Mouse (Mus musculus) liver, embryonic 11.5 days (tissue): Measurements from ENCODE around the gene Fam81a. TPM values are rescaled to one million over a fixed set of nuclear protein-coding genes. Genes with fewer than 3 reads are reported as not detected.

Experiments used
- ATAC-seq: fragments of 200-750 bp; cut with Nextera tagmentation; replicated peaks from 2 replicates; pipeline ENCODE4 v1.8.0; 2017; ENCODE audit warnings: moderate number of reproducible peaks, mild to moderate bottlenecking, moderate TSS enrichment, moderate library complexity; ENCODE audit not compliant: low FRiP score
- DNase-seq: peaks from one replicate; pipeline ENCODE4 v3.0.0-alpha.2; 2017; ENCODE audit warnings: low spot score
- H3K27ac ChIP-seq: fragments of 300-500 bp; sonication (generic); 2 replicates; pipeline ENCODE4 v1.5.1; 2014; ENCODE audit warnings: mild to moderate bottlenecking, low read depth, low read length, control low read depth
- H3K27me3 ChIP-seq: fragments of 300-500 bp; sonication (generic); replicated peaks from 2 replicates; pipeline ENCODE4 v1.6.1; 2014; ENCODE audit warnings: low read length, mixed read lengths; ENCODE audit not compliant: control insufficient read depth, insufficient read depth
- H3K36me3 ChIP-seq: fragments of 300-500 bp; sonication (generic); 2 replicates; pipeline ENCODE4 v1.6.1; 2014; ENCODE audit warnings: mild to moderate bottlenecking, low read length, moderate library complexity, mixed read lengths; ENCODE audit not compliant: control insufficient read depth, insufficient read depth
- H3K4me1 ChIP-seq: fragments of 300-500 bp; sonication (generic); replicated peaks from 2 replicates; pipeline ENCODE4 v1.6.1; 2014; ENCODE audit warnings: low read length, mixed read lengths; ENCODE audit not compliant: control insufficient read depth, insufficient read depth
- H3K4me2 ChIP-seq: fragments of 300-500 bp; sonication (generic); 2 replicates; pipeline ENCODE4 v1.6.1; 2014; ENCODE audit warnings: mild to moderate bottlenecking, control low read depth, moderate library complexity
- H3K4me3 ChIP-seq: fragments of 300-500 bp; sonication (generic); 2 replicates; pipeline ENCODE4 v1.5.1; 2014; ENCODE audit warnings: low read depth, low read length, control low read depth
- H3K9ac ChIP-seq: fragments of 300-500 bp; sonication (generic); 2 replicates; pipeline ENCODE4 v1.6.1; 2014; ENCODE audit warnings: low read depth, low read length, control low read depth
- H3K9me3 ChIP-seq: fragments of 300-500 bp; sonication (generic); 2 replicates; pipeline ENCODE4 v1.6.1; 2016; ENCODE audit warnings: low read length, inconsistent platforms, mixed read lengths; ENCODE audit not compliant: control insufficient read depth
- WGBS: fragments of 180-500 bp; shearing (Covaris S2); extraction: QIAGEN DNeasy Blood & Tissue Kit; methylation state at CpG from one replicate; pipeline ENCODE4 v1.1.7; 2014; 5-methylcytosine and 5-hydroxymethylcytosine counted together
- polyA plus RNA-seq: library from polyadenylated mRNA; unstranded; fragments of >200 nt; fragmentation: Nextera tagmentation; extraction: Ambion mirVana; gene quantifications from 2 replicates; pipeline ENCODE4 v1.2.1, GENCODE M21; 2014

Gene Fam81a
- polyA plus RNA-seq, 1 experiment from 2014 or later: 1.6 TPM

DNA sequence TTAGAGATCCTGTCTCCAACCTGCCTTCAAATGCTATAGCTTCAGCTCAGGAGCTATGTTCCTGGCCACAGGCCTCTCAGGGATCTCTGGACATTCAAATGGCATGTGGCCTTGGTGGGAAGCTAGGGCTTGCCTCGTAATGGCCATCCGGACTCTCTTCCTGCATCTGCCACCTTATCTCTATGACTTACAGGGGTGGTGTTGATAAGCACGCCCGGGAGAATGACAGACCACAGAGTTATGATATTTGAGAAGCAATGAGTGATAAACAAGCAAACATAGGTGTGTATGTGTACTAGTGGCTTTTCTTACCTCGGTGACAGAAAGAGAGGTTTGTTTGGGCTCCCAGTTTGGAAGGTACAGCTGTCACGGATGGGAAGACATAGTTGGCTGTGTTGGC is 96.1 kb downstream of the Fam81a start:
- no peaks in the 10 kb centered on the region for H3K36me3 ChIP-seq
- H3K9me3 ChIP-seq: no peaks in the 10 kb centered on the region
- 37% methylated on average over 6 of the region's 6 CpGs for WGBS
- H3K9ac ChIP-seq: no peak overlapping the region
- H3K4me3 ChIP-seq: no peak overlapping the region
- peaks cover 28% of the 10 kb centered on the region for H3K4me1 ChIP-seq
- ATAC-seq (peak; percentile 78), DNase-seq (no peak)
- peak overlapping the region; percentile 27 for H3K4me2 ChIP-seq
- no peaks in the 10 kb centered on the region for H3K27me3 ChIP-seq
- H3K27ac ChIP-seq: no peak overlapping the region

DNA sequence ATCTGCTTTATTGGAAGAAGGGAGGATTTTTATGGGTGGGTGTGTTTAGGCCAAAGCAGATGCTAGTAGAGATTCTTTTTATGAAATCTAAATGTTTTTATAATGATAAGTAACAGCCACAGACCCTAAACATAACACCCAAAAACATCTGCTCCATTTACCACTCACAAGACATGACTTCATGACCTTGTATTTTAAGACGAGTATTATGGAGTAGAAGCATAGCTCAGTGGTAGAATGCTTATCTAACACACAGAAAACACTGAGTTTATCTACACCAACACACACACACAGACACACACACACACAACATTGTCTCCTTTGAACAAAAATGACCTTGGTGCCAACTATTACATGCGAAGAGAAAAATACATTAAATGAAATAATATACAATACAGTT is 97.5 kb downstream of the Fam81a start:
- WGBS: 43% methylated on average over 2 of the region's 2 CpGs
- peak; percentile 81 for ATAC-seq
- peaks cover 28% of the 10 kb centered on the region for H3K4me1 ChIP-seq
- no peaks in the 10 kb centered on the region for H3K36me3 ChIP-seq
- H3K4me2 ChIP-seq: peak overlapping the region; percentile 12; the same call in 1 of the 2 replicates
- H3K4me3 ChIP-seq: no peak overlapping the region
- peak overlapping the region; percentile 51 for H3K27ac ChIP-seq
- no peaks in the 10 kb centered on the region for H3K9me3 ChIP-seq
- DNase-seq: no peak
- no peaks in the 10 kb centered on the region for H3K27me3 ChIP-seq
- no peak overlapping the region for H3K9ac ChIP-seq

DNA sequence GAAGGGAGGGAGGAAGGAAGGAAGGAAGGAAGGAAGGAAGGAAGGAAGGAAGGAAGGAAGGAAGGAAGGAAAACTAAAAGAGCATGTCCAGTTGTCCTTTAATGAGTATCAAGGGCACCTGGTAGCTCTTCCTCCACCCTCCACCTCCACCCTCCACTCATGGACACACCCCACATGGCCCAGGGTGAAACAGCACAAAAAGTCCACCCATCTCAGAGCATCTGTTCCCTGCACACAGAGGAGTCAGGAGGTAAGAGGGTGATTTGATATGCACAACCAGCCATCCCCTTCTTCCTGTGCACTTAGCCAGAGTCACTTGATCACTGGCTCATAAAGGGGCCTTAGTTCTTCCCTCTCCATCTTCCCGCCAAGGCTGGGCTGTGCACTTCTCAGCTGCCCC is 99.4 kb downstream of the Fam81a start:
- Histone ChIP-seq H3K4me2 (no peak overlapping the region), H3K4me3 (no peak overlapping the region), H3K9me3 (no peaks in the 10 kb centered on the region), H3K36me3 (no peaks in the 10 kb centered on the region), H3K4me1 (peaks cover 28% of the 10 kb centered on the region), H3K27ac (no peak overlapping the region), H3K9ac (no peak overlapping the region), H3K27me3 (no peaks in the 10 kb centered on the region)
- WGBS: 76% methylated on average over 1 of the region's 1 CpGs
- ATAC-seq: 0 out of 2 replicates have a peak, but pooled peaks have one; percentile 48
- no peak for DNase-seq

DNA sequence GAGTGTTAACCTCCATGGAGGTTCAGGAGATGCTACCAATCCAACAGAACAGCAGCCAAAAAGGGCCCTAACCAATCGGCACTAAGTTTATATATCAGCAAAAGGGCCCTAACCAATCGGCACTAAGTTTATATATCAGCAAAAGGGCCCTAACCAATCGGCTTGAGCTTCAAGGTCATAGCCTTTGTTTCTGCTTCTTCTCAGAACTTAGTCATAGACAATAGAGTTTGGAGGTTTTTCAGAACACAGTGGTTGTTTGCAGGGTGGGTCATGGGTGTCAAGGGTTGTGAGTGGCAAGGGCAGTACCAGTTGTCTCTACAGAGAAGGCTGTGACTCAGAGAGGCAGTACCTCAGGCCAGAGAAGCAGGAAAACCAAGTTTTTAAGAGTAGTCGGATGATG is 100.2 kb downstream of the Fam81a start:
- WGBS: 88% methylated on average over 4 of the region's 4 CpGs
- H3K9ac ChIP-seq: no peak overlapping the region
- no peaks in the 10 kb centered on the region for H3K27me3 ChIP-seq
- no peaks in the 10 kb centered on the region for H3K36me3 ChIP-seq
- no peaks in the 10 kb centered on the region for H3K9me3 ChIP-seq
- peaks cover 28% of the 10 kb centered on the region for H3K4me1 ChIP-seq
- ATAC-seq: no peak
- H3K27ac ChIP-seq: no peak overlapping the region
- H3K4me2 ChIP-seq: no peak overlapping the region
- no peak for DNase-seq
- no peak overlapping the region for H3K4me3 ChIP-seq

DNA sequence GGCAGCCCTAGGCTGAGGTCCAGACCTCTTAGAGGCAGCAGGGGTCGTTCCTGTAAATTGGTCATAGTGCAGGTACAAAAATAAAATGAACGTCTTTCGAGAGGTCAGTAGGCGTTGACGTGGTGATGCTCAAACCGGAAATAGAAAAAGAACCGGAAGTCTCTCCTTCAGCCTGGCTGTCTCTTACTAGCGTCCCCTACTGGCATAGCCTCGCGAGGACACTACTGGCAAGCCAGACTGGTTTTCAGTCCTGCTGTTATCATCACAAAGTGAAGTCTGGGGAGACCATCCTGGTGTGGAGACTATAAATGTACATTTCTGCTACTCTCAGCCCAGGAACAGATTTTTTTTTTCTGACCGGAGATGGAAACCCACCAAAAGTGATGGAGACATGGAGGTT is 101.8 kb downstream of the Fam81a start:
- no peaks in the 10 kb centered on the region for H3K9me3 ChIP-seq
- H3K4me2 ChIP-seq: no peak overlapping the region
- H3K27me3 ChIP-seq: no peaks in the 10 kb centered on the region
- no peak for ATAC-seq
- WGBS: 76% methylated on average over 11 of the region's 11 CpGs
- H3K9ac ChIP-seq: no peak overlapping the region
- no peak overlapping the region for H3K4me3 ChIP-seq
- H3K27ac ChIP-seq: no peak overlapping the region
- H3K36me3 ChIP-seq: no peaks in the 10 kb centered on the region
- DNase-seq: no peak
- peaks cover 15% of the 10 kb centered on the region for H3K4me1 ChIP-seq

DNA sequence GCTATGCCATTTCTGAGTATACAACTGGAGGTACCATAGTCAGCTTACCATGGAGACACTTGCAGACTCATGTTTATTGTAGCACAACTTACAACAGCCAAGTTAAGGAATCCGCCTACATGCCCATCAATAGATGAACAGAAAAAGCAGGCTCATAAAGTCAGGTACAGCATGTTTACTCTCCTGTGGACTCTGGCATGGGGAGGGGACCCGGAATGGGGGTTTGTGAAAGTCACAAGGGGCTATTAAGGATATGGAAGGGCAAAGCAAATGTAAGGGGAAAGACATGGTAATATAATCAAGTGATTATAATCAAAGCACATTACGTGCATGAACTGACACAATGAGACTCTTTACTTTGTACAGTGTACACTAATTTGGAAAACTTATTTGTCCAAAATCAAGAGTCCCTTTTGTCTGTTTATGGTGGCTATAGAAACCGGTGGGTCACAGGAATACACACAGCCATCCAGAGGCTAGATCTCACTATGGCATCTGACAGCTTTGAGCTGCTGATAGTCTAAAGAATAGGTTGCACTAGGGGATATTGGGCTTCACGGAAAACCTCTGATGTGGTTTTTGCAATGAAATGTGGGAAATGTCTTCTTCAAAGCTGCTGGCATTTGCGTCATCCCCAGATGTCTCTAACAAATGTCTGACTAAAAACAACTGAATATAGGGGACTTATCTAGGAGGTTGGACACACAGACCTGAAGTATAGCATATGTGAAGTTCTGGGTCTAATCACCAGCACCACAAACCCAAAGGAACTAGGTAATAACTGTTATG is 102.6 kb downstream of the Fam81a start:
- ATAC-seq: no peak
- peaks cover 9% of the 10 kb centered on the region for H3K4me1 ChIP-seq
- H3K4me2 ChIP-seq: no peak overlapping the region
- DNase-seq: no peak
- H3K9me3 ChIP-seq: no peaks in the 10 kb centered on the region
- no peaks in the 10 kb centered on the region for H3K36me3 ChIP-seq
- H3K4me3 ChIP-seq: no peak overlapping the region
- WGBS: 87% methylated on average over 6 of the region's 6 CpGs
- no peak overlapping the region for H3K27ac ChIP-seq
- H3K27me3 ChIP-seq: no peaks in the 10 kb centered on the region
- H3K9ac ChIP-seq: no peak overlapping the region

Other genes with a start within 250 kb of the Fam81a start
- 95.3 and 95.6 TPM in 2 replicates for gene Bnip2, start 153.1 kb downstream of the Fam81a start, polyA plus RNA-seq
- 225 and 249 TPM in 2 replicates for gene Gtf2a2, start 130.0 kb downstream of the Fam81a start, polyA plus RNA-seq
- not detected in 2 replicates for gene Gcnt3, start 104.5 kb downstream of the Fam81a start, polyA plus RNA-seq
- 5.9 and 6.1 TPM in 2 replicates for gene Myo1e, start 64.8 kb upstream of the Fam81a start, polyA plus RNA-seq